Mouse (Mus musculus) C2C12 (cell line): ENCODE results near the gene Ssrp1. TPM values are rescaled to one million over a fixed set of nuclear protein-coding genes. Genes with fewer than 3 reads are reported as not detected.

Experiments
- H3K27me3 ChIP-seq: one replicate; pipeline ENCODE4 v1.6.1; 2011; ENCODE audit not compliant: control insufficient read depth, insufficient read depth, insufficient read length
- H3K36me3 ChIP-seq: one replicate; pipeline ENCODE4 v1.6.1; 2011; ENCODE audit not compliant: control insufficient read depth, insufficient read depth
- H3K4me3 ChIP-seq: one replicate; pipeline ENCODE4 v1.5.1; 2011; ENCODE audit warnings: mild to moderate bottlenecking, control low read depth; ENCODE audit not compliant: poor library complexity, insufficient read depth, severe bottlenecking
- H3K79me2 ChIP-seq: one replicate; pipeline ENCODE4 v1.6.1; 2011; ENCODE audit not compliant: control insufficient read depth, insufficient read depth
- H3K79me3 ChIP-seq: one replicate; pipeline ENCODE4 v1.6.1; 2011; ENCODE audit warnings: low read depth, control low read depth
- H3ac ChIP-seq: one replicate; pipeline ENCODE3; 2011; ENCODE audit warnings: low read depth; ENCODE audit not compliant: control insufficient read depth, insufficient read length
- CEBPB ChIP-seq: IDR thresholded peaks from one replicate; pipeline ENCODE4 v1.6.1; 2011; ENCODE audit warnings: low read depth, mild to moderate bottlenecking, control low read depth, moderate library complexity
- CTCF ChIP-seq: IDR thresholded peaks from one replicate; pipeline ENCODE4 v1.5.1; 2011; ENCODE audit not compliant: control insufficient read depth, insufficient read depth, insufficient read length
- FOSL1 ChIP-seq: IDR thresholded peaks from one replicate; pipeline ENCODE4 v1.8.0; 2011; ENCODE audit warnings: mild to moderate bottlenecking, low read length; ENCODE audit not compliant: poor library complexity, insufficient read depth, severe bottlenecking
- MAX ChIP-seq: IDR thresholded peaks from one replicate; pipeline ENCODE4 v1.6.1; 2011; ENCODE audit warnings: mild to moderate bottlenecking, control low read depth
- MYOD1 ChIP-seq: IDR thresholded peaks from one replicate; pipeline ENCODE4 v1.6.1; 2011; ENCODE audit warnings: low read depth; ENCODE audit not compliant: control insufficient read depth, insufficient read length
- MYOG ChIP-seq: IDR thresholded peaks from one replicate; pipeline ENCODE4 v1.6.1; 2011; ENCODE audit not compliant: control insufficient read depth, insufficient read length; ENCODE audit errors: extremely low read depth
- USF1 ChIP-seq: IDR thresholded peaks from one replicate; pipeline ENCODE4 v1.6.1; 2011; ENCODE audit warnings: low read depth, mild to moderate bottlenecking, control low read depth, moderate library complexity
- polyA plus RNA-seq: library from polyadenylated mRNA; unstranded; fragments of >200 nt; fragmentation: generic; extraction: Trizol; gene quantifications from one replicate; pipeline ENCODE4 v1.2.1, GENCODE M21; 2012; ENCODE audit warnings: missing spikeins

Gene Ssrp1
- polyA plus RNA-seq, 1 experiment: 195 TPM

GRCm38 (mm10) chr2:85070086-85070485 lies 33.1 kb downstream of the Ssrp1 start:
- no peak overlapping the region for H3K4me3 ChIP-seq
- no peaks in the 10 kb centered on the region for H3K27me3 ChIP-seq
- H3K79me3 ChIP-seq: peaks cover 5% of the 10 kb centered on the region
- H3ac ChIP-seq: no peak overlapping the region
- H3K79me2 ChIP-seq: peaks cover 39% of the 10 kb centered on the region
- TF ChIP-seq MYOD1 (no peak), MYOG (no peak), FOSL1 (no peak)
- peaks cover 90% of the 10 kb centered on the region for H3K36me3 ChIP-seq

- Histone ChIP-seq H3K36me3 (peaks cover 77% of the 10 kb centered on the region), H3K27me3 (no peaks in the 10 kb centered on the region), H3K79me3 (peaks cover 3% of the 10 kb centered on the region), H3K79me2 (peaks cover 21% of the 10 kb centered on the region), H3K4me3 (no peak overlapping the region), H3ac (no peak overlapping the region)
- no peak for TF ChIP-seq USF1
- TF ChIP-seq MYOG: no peak
- TF ChIP-seq CTCF: no peak
- no peak for TF ChIP-seq MAX
- no peak for TF ChIP-seq CEBPB
- no peak for TF ChIP-seq MYOD1
- TF ChIP-seq FOSL1: no peak
Measured at GRCm38 (mm10) chr2:85071921-85072320, 34.9 kb downstream of the Ssrp1 start.

GRCm38 (mm10) chr2:85073751-85074150 lies 36.7 kb downstream of the Ssrp1 start:
- Histone ChIP-seq H3ac (no peak overlapping the region), H3K27me3 (no peaks in the 10 kb centered on the region), H3K79me2 (peaks cover 3% of the 10 kb centered on the region), H3K4me3 (no peak overlapping the region), H3K79me3 (no peaks in the 10 kb centered on the region), H3K36me3 (peaks cover 65% of the 10 kb centered on the region)
- no peak for TF ChIP-seq USF1
- TF ChIP-seq CTCF: no peak
- TF ChIP-seq MYOD1: no peak

- Histone ChIP-seq H3K27me3 (no peaks in the 10 kb centered on the region), H3K36me3 (no peaks in the 10 kb centered on the region), H3K4me3 (no peak overlapping the region), H3K79me2 (no peaks in the 10 kb centered on the region), H3ac (no peak overlapping the region), H3K79me3 (no peaks in the 10 kb centered on the region)
- no peak for TF ChIP-seq USF1
- no peak for TF ChIP-seq FOSL1
- TF ChIP-seq MYOG: no peak
- TF ChIP-seq MAX: no peak
- TF ChIP-seq CTCF: no peak
- no peak for TF ChIP-seq CEBPB
- TF ChIP-seq MYOD1: no peak
Measured at GRCm38 (mm10) chr2:85088716-85089646, 51.9 kb downstream of the Ssrp1 start.

- TF ChIP-seq USF1: no peak
- TF ChIP-seq CEBPB: no peak
- no peak for TF ChIP-seq CTCF
- TF ChIP-seq MYOG: no peak
- no peak for TF ChIP-seq MYOD1
- TF ChIP-seq FOSL1: no peak
- no peak for TF ChIP-seq MAX
- H3K79me3 ChIP-seq: no peaks in the 10 kb centered on the region
Measured at GRCm38 (mm10) chr2:85091325-85091724, 54.3 kb downstream of the Ssrp1 start.

GRCm38 (mm10) chr2:85093376-85093775 lies 56.3 kb downstream of the Ssrp1 start:
- no peak overlapping the region for H3ac ChIP-seq
- H3K79me3 ChIP-seq: no peaks in the 10 kb centered on the region
- no peaks in the 10 kb centered on the region for H3K36me3 ChIP-seq
- no peak for TF ChIP-seq USF1
- no peak for TF ChIP-seq CEBPB
- no peak for TF ChIP-seq FOSL1
- no peak for TF ChIP-seq CTCF
- TF ChIP-seq MYOG: no peak
- no peaks in the 10 kb centered on the region for H3K79me2 ChIP-seq
- H3K27me3 ChIP-seq: no peaks in the 10 kb centered on the region
- H3K4me3 ChIP-seq: no peak overlapping the region

More at GRCm38 (mm10) chr2:85091325-85091724, 54.3 kb downstream of the Ssrp1 start:
- H3K79me2 ChIP-seq: no peaks in the 10 kb centered on the region
- H3K36me3 ChIP-seq: no peaks in the 10 kb centered on the region
- no peak overlapping the region for H3ac ChIP-seq
- H3K4me3 ChIP-seq: no peak overlapping the region
- no peaks in the 10 kb centered on the region for H3K27me3 ChIP-seq
